20 mouse cellular contexts compared by ENCODE assay signal in genomic region chr4:80311091-80311490, GRCm38 (mm10).
DNase-seq lines count a peak whose midpoint lies in the region; ATAC-seq lines count a peak whose summit lies in the region.
"Had no signal": no experiment of that assay in that cellular context is flagged by ENCODE, and none has a peak within 500 bp of the region (broad histone marks: within the 10 kb centered on the region; RNA-seq: fewer than 3 reads in every experiment).

No protein-coding gene starts in this region.

- no peaks in the 10 kb centered on the region for H3K9me3 ChIP-seq in liver, embryonic 16.5 days (replicated peaks; ENCODE audit: control insufficient read depth, low read length)
- no peaks in the 10 kb centered on the region for H3K9me3 ChIP-seq in midbrain, embryonic 14.5 days (ENCODE audit: control insufficient read depth, low read length)
- H3K9me3 ChIP-seq: embryonic facial prominence, embryonic 12.5 days; heart, embryonic 13.5 days; kidney, embryonic 15.5 days; limb, embryonic 12.5 days had no signal

- ATAC-seq in granulocyte monocyte progenitor cell, adult 5-6 weeks (replicated peaks; ENCODE audit: poor library complexity, severe bottlenecking) = peak; percentile 99
- peak; percentile 86 for ATAC-seq in liver, embryonic 16.5 days (ENCODE audit: low read depth)
- peak; percentile 95 for ATAC-seq in megakaryocyte, adult 5-6 weeks (ENCODE audit: poor library complexity, severe bottlenecking)
- no peak for ATAC-seq in cerebellum, adult (ENCODE audit: insufficient number of reproducible peaks, low FRiP score, low TSS enrichment)
- no peak for ATAC-seq in midbrain, embryonic 14.5 days (ENCODE audit: low FRiP score, low TSS enrichment)
- ATAC-seq: CD4-positive, CD25-positive, alpha-beta regulatory T cell, adult 4 months; inflammation-experienced regulatory T-cells, adult 6 months had no signal

- peak; percentile 8 for DNase-seq in A20 (ENCODE audit: low read depth, low spot score)
- no peak for DNase-seq in thymus, postnatal 0 days (ENCODE audit: low spot score)
- DNase-seq in midbrain, embryonic 14.5 days = no peak
- DNase-seq: adrenal gland, postnatal 14 days; cerebellum, postnatal 36 days; gastrocnemius, postnatal 36 days; heart, postnatal 4 days had no signal

- H3K9ac ChIP-seq in liver, embryonic 16.5 days (ENCODE audit: low read depth, low read length) = no peak overlapping the region
- H3K9ac ChIP-seq in midbrain, embryonic 14.5 days (replicated peaks; ENCODE audit: low read length) = no peak overlapping the region
- H3K9ac ChIP-seq: embryonic facial prominence, embryonic 12.5 days; heart, embryonic 13.5 days; kidney, embryonic 15.5 days; limb, embryonic 12.5 days had no signal

- H3K4me3 ChIP-seq in liver, embryonic 16.5 days (ENCODE audit: low read depth, low read length) = no peak overlapping the region
- H3K4me3 ChIP-seq in midbrain, embryonic 14.5 days (replicated peaks; ENCODE audit: low read depth, low read length) = no peak overlapping the region
- H3K4me3 ChIP-seq: embryonic facial prominence, embryonic 12.5 days; heart, embryonic 13.5 days; kidney, embryonic 15.5 days; layer of hippocampus, adult 2 months; left cerebral cortex, adult 2 months; limb, embryonic 12.5 days; myocyte had no signal

- H3K36me3 ChIP-seq in liver, embryonic 16.5 days (ENCODE audit: control insufficient read depth, insufficient read depth) = no peaks in the 10 kb centered on the region
- no peaks in the 10 kb centered on the region for H3K36me3 ChIP-seq in midbrain, embryonic 14.5 days (ENCODE audit: control insufficient read depth, insufficient read depth, low read length)
- H3K36me3 ChIP-seq: embryonic facial prominence, embryonic 12.5 days; heart, embryonic 13.5 days; kidney, embryonic 15.5 days; limb, embryonic 12.5 days had no signal

- no peaks in the 10 kb centered on the region for H3K4me1 ChIP-seq in liver, embryonic 16.5 days (ENCODE audit: control insufficient read depth, low read depth, low read length)
- no peaks in the 10 kb centered on the region for H3K4me1 ChIP-seq in midbrain, embryonic 14.5 days (ENCODE audit: control insufficient read depth, insufficient read depth, low read length)
- H3K4me1 ChIP-seq: embryonic facial prominence, embryonic 12.5 days; heart, embryonic 13.5 days; kidney, embryonic 15.5 days; limb, embryonic 12.5 days had no signal

- H3K27me3 ChIP-seq in liver, embryonic 16.5 days (ENCODE audit: control insufficient read depth, insufficient read depth, low read depth, low read length) = no peaks in the 10 kb centered on the region
- H3K27me3 ChIP-seq in midbrain, embryonic 14.5 days (ENCODE audit: control insufficient read depth, insufficient read depth, low read length) = no peaks in the 10 kb centered on the region
- H3K27me3 ChIP-seq: embryonic facial prominence, embryonic 12.5 days; heart, embryonic 13.5 days; kidney, embryonic 15.5 days; limb, embryonic 12.5 days had no signal

- no peak overlapping the region for H3K4me2 ChIP-seq in liver, embryonic 16.5 days (ENCODE audit: low read depth, low read length)
- H3K4me2 ChIP-seq in midbrain, embryonic 14.5 days (ENCODE audit: low read length) = no peak overlapping the region
- H3K4me2 ChIP-seq: embryonic facial prominence, embryonic 12.5 days; heart, embryonic 13.5 days; kidney, embryonic 15.5 days; limb, embryonic 12.5 days had no signal

- 0 out of 2 replicates have a peak overlapping the region, but pooled peaks have one; percentile 15 for H3K27ac ChIP-seq in liver, embryonic 16.5 days (ENCODE audit: low read length)
- H3K27ac ChIP-seq in midbrain, embryonic 14.5 days (replicated peaks; ENCODE audit: low read depth, low read length) = no peak overlapping the region
- H3K27ac ChIP-seq: embryonic facial prominence, embryonic 12.5 days; heart, embryonic 13.5 days; kidney, embryonic 15.5 days; layer of hippocampus, adult 2 months; left cerebral cortex, adult 2 months; limb, embryonic 12.5 days had no signal

- 25% methylated on average over 4 of the region's 4 CpGs for WGBS in liver, embryonic 16.5 days (ENCODE audit: insufficient replicate concordance)
- 76% methylated on average over 4 of the region's 4 CpGs for WGBS in midbrain, embryonic 14.5 days

Comparison
In these comparisons a context has a peak if more than half of its experiments do, and no peak if none do; other contexts are left out.
1. ATAC-seq: peak in granulocyte monocyte progenitor cell, adult 5-6 weeks (single experiment), liver, embryonic 16.5 days (single experiment) and megakaryocyte, adult 5-6 weeks (single experiment); none in cerebellum, adult (single experiment) and midbrain, embryonic 14.5 days (single experiment).